Mouse (Mus musculus): ENCODE measurements around the gene 1700001L19Rik.
"Not testable (repeated sequence)": the region's sequence is repeated elsewhere in the genome, so short reads cannot be mapped to it uniquely, and the experiment has no call there.

The 1700001L19Rik gene

DNA sequence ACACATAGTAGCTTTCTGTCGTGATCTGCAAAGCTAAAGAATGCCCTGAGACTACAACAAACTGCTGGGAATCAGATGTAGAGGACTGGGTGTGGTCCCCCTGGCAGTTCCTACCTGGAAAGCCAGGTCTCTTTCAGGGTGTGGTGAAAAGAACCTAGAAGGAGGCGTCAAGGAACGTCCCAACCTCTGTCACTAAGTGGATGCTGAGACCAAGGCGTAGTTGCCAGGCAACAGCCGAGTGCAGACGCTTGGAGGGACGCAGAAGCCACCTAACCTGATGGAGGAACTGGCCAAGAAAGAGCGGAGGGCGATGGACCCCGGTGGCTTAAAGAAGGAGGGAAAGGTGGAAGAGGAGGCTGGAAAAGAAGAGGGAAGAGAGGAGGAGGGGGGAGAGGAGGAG lies at the start of gene 1700001L19Rik:
TSS of gene 1700001L19Rik (plus strand) at position 223 of the 400 bp plus-strand sequence.
- Histone ChIP-seq H3K4me1 (replicated peaks; ENCODE audit: low read depth, low read length) (peaks cover 10% of the 10 kb centered on the region), H3K36me3 (ENCODE audit: insufficient read depth, low read length) (peaks cover 12% of the 10 kb centered on the region)
- TF ChIP-seq CTCF (conservative IDR thresholded peaks at IDR 0.05; ENCODE audit: low read length): no peak
- no peak for TF ChIP-seq POU5F1 (IDR thresholded peaks at IDR 0.05; ENCODE audit: borderline replicate concordance, low read length)
- TF ChIP-seq NANOG (IDR thresholded peaks at IDR 0.05; ENCODE audit: borderline replicate concordance, low read length): no peak

DNA sequence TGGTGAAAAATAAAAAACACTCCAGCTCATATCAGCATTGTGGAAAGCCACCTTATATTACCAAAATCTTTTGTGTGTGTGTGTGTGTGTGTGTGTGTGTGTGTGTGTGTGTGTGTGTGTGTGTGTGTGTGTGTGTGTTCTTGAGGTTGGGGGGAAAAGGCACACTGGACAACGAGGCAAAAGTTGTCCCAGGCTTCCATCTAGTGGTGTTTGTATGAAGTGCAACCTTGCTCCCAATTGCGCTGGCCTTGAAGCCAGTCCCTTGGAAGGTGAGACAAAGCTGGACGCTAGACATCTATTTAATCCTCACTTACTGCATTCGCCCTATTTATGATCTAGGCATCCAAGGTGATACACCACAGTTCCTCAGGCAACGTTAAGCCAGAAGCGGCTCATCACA lies 43.8 kb upstream of the 1700001L19Rik start:
- H3K4me1 ChIP-seq (replicated peaks; ENCODE audit: low read depth, low read length); H3K36me3 ChIP-seq (ENCODE audit: insufficient read depth, low read length); H3K4me3 ChIP-seq (replicated peaks; ENCODE audit: low read length); H3K9me3 ChIP-seq (ENCODE audit: low read length); H3K27me3 ChIP-seq (ENCODE audit: insufficient read depth, low read length): not testable (repeated sequence)

More for the DNA sequence above, at the start of gene 1700001L19Rik:
- H3K27me3 ChIP-seq (ENCODE audit: insufficient read depth, low read length): peaks cover 11% of the 10 kb centered on the region
- H3K4me3 ChIP-seq (replicated peaks; ENCODE audit: low read length): peak within 1 kb of the TSS; percentile 58
- H3K9me3 ChIP-seq (ENCODE audit: low read length): no peaks in the 10 kb centered on the region

DNA sequence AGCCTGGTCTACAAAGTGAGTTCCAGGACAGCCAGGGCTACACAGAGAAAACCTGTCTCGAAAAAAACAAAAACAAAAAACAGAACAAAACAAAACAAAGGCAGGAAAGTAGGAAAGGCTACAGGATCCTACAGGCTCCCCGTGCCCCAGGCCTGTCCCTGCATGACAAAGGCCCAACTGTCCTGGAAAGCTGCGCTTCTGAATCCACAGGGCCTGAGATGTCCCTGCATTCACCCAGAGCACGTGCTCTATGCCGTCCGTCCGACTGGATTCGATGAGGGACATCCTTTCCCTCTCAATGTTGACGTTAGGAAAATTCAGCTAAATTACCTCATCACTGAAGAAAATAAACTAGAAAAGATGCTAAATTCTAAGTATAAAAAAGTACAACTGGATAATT lies 29.1 kb upstream of the 1700001L19Rik start:
- 0 out of 2 replicates have a peak overlapping the region, but pooled peaks have one; percentile 41 for H3K4me3 ChIP-seq (replicated peaks; ENCODE audit: low read length)
- H3K4me1 ChIP-seq (replicated peaks; ENCODE audit: low read depth, low read length): peaks cover 33% of the 10 kb centered on the region
- peaks cover 93% of the 10 kb centered on the region for H3K36me3 ChIP-seq (ENCODE audit: insufficient read depth, low read length)
- TF ChIP-seq CTCF (conservative IDR thresholded peaks at IDR 0.05; ENCODE audit: low read length) (no peak), POU5F1 (IDR thresholded peaks at IDR 0.05; ENCODE audit: borderline replicate concordance, low read length) (peak; percentile 80; the same call in 1 of the 2 replicates)
- H3K9me3 ChIP-seq (ENCODE audit: low read length): no peaks in the 10 kb centered on the region
- no peaks in the 10 kb centered on the region for H3K27me3 ChIP-seq (ENCODE audit: insufficient read depth, low read length)

DNA sequence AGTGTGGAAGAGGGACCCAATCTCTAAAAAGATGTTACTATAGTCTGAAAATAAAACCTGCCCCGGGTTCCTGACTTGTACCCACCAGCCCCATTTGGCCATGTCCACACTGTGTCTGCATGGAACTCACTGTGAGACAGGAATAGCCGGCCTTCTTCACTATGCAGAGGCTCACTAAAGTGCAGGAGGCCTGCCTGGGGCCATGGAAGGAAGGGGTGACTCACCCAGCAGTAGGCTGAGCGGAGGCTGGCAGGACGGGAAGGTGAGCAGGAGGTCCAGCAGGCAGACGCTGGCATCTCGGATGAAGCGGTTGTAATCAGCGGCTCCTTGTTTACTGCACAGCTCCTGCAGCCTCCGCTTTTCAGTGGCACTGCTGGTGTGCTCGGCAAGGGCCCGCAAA lies 28.7 kb upstream of the 1700001L19Rik start:
- Histone ChIP-seq H3K27me3 (ENCODE audit: insufficient read depth, low read length) (no peaks in the 10 kb centered on the region), H3K36me3 (ENCODE audit: insufficient read depth, low read length) (peaks cover 89% of the 10 kb centered on the region), H3K9me3 (ENCODE audit: low read length) (no peaks in the 10 kb centered on the region), H3K4me1 (replicated peaks; ENCODE audit: low read depth, low read length) (peaks cover 38% of the 10 kb centered on the region), H3K4me3 (replicated peaks; ENCODE audit: low read length) (peak overlapping the region; percentile 41; the same call in 1 of the 2 replicates)
- no peak for TF ChIP-seq NANOG (IDR thresholded peaks at IDR 0.05; ENCODE audit: borderline replicate concordance, low read length)
- TF ChIP-seq CTCF (conservative IDR thresholded peaks at IDR 0.05; ENCODE audit: low read length): no peak
- no peak for TF ChIP-seq POU5F1 (IDR thresholded peaks at IDR 0.05; ENCODE audit: borderline replicate concordance, low read length)

DNA sequence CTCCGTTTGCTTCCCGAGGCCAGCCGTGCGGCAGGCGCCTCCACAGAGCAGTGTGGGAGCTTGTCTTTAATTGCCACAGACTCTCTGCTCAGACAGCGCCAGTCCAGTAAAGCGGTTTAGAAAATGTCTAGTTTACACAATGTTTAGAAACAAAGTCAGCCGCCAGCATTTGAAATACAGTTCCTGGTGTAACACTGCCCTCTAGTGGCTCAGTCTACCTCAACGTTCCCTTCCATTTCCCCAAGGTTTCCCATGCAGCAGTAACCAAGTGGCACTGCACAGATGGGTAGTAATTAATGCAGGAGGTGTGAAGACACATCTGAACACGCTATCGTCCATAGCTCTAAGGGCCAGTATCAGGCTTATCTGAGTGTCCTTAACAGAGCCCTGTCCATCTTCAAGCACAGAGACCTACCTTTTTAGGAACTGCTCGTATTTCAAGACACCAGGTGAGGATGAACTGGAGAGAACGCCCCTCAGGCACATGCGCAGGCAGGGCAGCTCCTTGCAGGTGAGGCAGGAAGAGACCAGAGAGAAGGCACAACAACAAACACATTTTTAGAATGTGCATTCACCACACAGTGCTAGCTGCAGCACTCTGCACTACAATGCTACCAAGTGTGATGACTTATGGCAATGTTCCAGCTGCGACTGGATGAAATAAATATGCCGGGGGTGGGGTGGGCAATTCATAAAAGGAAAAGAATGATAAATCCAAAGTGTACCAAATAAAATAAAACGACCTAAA lies 27.5 kb upstream of the 1700001L19Rik start:
- Histone ChIP-seq H3K4me3 (replicated peaks; ENCODE audit: low read length) (no peak overlapping the region), H3K4me1 (replicated peaks; ENCODE audit: low read depth, low read length) (peaks cover 49% of the 10 kb centered on the region), H3K9me3 (ENCODE audit: low read length) (no peaks in the 10 kb centered on the region), H3K27me3 (ENCODE audit: insufficient read depth, low read length) (no peaks in the 10 kb centered on the region), H3K36me3 (ENCODE audit: insufficient read depth, low read length) (peaks cover 81% of the 10 kb centered on the region)
- TF ChIP-seq CTCF (conservative IDR thresholded peaks at IDR 0.05; ENCODE audit: low read length): peak; percentile 83
- TF ChIP-seq NANOG (IDR thresholded peaks at IDR 0.05; ENCODE audit: borderline replicate concordance, low read length): no peak
- no peak for TF ChIP-seq POU5F1 (IDR thresholded peaks at IDR 0.05; ENCODE audit: borderline replicate concordance, low read length)

DNA sequence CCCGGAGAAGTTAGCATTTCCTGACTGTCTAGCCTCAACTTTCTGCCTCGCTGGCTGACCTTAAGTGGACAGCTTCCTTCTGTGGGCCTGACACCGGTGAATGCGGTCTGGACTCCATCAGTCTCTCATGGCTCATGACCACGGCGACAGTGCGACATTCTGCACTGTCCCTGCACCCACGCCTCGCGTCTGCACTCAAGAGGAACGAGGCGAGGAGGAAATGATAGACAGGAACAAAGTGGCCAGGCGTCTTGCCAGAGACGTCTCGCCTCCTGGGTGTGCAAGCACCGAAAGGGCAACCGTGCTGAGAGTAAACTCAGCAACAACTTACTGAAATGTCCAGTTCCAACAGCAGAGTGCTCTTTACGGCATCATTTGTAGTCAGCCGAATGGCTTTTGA lies 25.0 kb upstream of the 1700001L19Rik start:
- Histone ChIP-seq H3K9me3 (ENCODE audit: low read length) (no peaks in the 10 kb centered on the region), H3K4me3 (replicated peaks; ENCODE audit: low read length) (no peak overlapping the region), H3K4me1 (replicated peaks; ENCODE audit: low read depth, low read length) (peaks cover 55% of the 10 kb centered on the region), H3K27me3 (ENCODE audit: insufficient read depth, low read length) (no peaks in the 10 kb centered on the region), H3K36me3 (ENCODE audit: insufficient read depth, low read length) (peaks cover 81% of the 10 kb centered on the region)
- no peak for TF ChIP-seq POU5F1 (IDR thresholded peaks at IDR 0.05; ENCODE audit: borderline replicate concordance, low read length)
- no peak for TF ChIP-seq NANOG (IDR thresholded peaks at IDR 0.05; ENCODE audit: borderline replicate concordance, low read length)
- no peak for TF ChIP-seq CTCF (conservative IDR thresholded peaks at IDR 0.05; ENCODE audit: low read length)

DNA sequence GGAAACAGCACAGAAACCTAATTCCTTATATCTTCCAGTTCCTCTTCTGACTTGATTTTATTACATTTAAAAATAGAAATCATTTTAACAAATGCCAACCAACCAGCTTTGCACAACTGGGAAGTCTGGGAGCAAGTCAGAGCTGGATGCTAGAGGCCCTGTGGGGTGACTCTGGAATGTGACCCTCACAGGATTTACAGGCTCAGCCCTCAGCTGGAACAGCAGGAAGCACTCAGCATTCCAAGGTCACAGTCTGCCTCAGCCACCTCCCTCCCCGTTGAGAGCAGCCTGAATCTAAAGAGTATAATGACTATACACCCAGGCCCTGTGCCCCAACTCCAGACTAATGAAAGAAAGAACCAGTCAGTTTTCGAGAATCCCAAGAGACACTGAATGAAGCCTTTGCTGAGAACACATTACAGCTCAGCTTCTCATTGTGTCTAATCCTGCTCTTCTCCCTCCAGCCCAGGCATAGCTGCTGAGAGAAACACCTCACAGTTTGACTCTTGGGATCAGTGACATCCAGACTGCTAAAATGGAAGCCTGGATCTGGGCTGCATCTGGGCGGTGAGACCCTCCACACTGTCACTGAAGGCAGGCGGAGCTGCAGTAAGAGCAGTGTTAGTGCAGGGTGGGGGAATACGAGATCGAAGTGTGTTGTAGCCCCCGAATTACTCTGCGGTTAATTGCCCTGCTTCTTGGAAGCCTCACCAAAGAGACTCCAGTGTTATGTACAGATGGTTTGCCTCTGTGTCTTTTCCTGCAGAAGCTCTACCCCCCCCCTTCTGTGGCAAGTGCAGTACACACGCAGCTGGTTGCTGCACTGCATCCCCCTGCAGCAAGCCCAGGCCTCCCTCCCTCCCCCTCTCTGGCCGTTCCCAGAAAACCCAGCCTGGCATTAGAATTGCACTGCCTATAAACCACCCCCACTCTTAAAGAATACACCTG lies 24.0 kb upstream of the 1700001L19Rik start:
- peak; percentile 87 for TF ChIP-seq NANOG (IDR thresholded peaks at IDR 0.05; ENCODE audit: borderline replicate concordance, low read length)
- no peak for TF ChIP-seq POU5F1 (IDR thresholded peaks at IDR 0.05; ENCODE audit: borderline replicate concordance, low read length)
- Histone ChIP-seq H3K9me3 (ENCODE audit: low read length) (no peaks in the 10 kb centered on the region), H3K36me3 (ENCODE audit: insufficient read depth, low read length) (peaks cover 83% of the 10 kb centered on the region), H3K27me3 (ENCODE audit: insufficient read depth, low read length) (no peaks in the 10 kb centered on the region), H3K4me3 (replicated peaks; ENCODE audit: low read length) (peak overlapping the region; percentile 39), H3K4me1 (replicated peaks; ENCODE audit: low read depth, low read length) (peaks cover 49% of the 10 kb centered on the region)

DNA sequence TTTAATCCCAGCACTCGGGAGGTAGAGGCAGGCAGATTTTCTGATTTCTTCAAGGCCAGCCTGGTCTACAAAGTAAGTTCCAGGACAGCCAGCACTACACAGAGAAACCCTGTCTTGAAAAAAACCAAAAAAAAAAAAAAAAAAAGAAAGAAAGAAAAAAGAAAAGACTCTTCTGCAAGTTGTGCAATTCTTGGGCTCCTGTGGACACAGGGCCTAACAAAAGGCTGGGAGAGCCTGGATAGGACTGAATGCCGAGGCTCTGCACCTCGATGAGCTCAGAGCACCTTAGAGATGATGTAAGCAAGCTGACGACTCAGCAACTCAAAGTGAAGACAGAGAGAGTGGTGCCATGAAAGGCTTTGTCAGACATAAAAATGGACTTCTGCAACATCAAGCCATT lies 22.8 kb upstream of the 1700001L19Rik start:
- Histone ChIP-seq H3K9me3 (ENCODE audit: low read length) (no peaks in the 10 kb centered on the region), H3K36me3 (ENCODE audit: insufficient read depth, low read length) (peaks cover 82% of the 10 kb centered on the region), H3K4me1 (replicated peaks; ENCODE audit: low read depth, low read length) (peaks cover 51% of the 10 kb centered on the region), H3K4me3 (replicated peaks; ENCODE audit: low read length) (no peak overlapping the region), H3K27me3 (ENCODE audit: insufficient read depth, low read length) (no peaks in the 10 kb centered on the region)
- no peak for TF ChIP-seq POU5F1 (IDR thresholded peaks at IDR 0.05; ENCODE audit: borderline replicate concordance, low read length)
- no peak for TF ChIP-seq NANOG (IDR thresholded peaks at IDR 0.05; ENCODE audit: borderline replicate concordance, low read length)
- no peak for TF ChIP-seq CTCF (conservative IDR thresholded peaks at IDR 0.05; ENCODE audit: low read length)

Measured in E14TG2a.4 (cell line).